Mouse (Mus musculus) frontal cortex, postnatal 14 days (tissue): ENCODE data around the gene Lrpprc.

ENCODE experiments used
- DNase-seq, 2 experiments: peaks; one replicate each; pipeline ENCODE4 v3.0.0; 2022; ENCODE audit warnings: low spot score in 2 of 2

The Lrpprc gene

DNA sequence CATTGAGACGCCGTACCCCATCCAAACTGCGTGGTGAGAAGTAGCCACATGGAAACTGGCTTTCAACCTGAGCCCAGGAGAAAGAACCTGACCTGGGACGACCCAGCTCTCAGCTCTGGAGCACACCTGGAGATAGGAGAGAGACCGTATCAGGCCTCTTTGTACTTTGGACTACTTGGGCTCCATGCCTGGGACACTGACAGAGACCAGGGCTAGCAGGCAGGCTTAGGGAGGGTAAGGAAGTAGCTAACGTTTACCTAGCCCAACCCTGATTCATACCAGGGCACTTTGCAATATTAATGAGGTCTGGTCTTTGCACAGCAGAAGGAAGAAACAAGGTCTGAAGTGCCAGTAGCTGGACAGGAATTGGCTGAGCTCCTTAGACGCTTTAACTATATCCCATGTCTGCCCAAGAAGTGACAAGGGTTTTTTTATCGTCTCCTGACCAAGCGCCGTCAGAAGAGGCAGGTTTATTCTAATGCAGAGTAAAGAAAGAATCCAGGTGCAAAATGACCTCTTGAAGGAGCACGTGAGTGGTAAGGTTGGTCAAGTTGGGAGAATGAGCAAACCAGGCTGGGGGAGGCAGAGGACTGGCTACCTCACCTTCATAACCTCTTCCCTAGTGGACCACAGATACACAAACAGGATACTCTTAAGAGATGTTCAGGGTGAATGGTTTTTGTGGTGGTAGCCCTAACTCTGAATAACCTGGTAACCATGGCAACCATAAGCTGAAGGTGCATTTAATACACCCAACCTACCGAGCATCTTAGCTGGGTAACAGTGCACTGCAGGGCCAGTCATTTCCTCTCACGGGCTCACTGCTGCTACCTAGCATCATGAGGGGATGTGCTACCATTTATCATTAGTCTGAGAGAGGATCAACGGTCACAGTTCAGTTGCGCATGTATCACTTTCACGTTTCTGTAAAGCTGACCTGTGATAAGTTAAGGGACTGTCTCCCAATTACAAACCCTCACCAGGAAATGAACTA lies 117.9 kb downstream of the Lrpprc start:
- no peak for DNase-seq

GRCm38 (mm10) chr17:84667848-84668247 lies 122.7 kb downstream of the Lrpprc start:
- no peak for DNase-seq

DNA sequence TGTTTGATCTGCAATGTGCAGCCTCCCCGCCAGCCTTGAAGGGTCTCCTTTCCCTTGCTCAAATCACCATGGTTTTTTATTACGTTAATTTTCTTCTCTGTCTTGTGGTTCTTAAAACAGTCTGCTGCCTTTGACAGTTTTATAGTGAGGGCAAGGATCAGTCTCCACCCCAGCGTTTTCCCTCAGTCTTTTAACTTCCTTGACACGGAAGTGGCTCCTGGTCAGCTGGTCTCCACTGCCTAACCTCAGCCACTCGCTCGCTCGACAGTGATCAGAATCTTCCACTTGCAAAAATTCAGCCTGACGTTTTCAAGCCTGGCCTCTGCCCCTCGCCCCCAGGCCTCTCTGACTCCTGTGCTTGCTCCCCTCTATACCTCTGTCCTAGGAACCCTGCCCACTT lies 124.9 kb downstream of the Lrpprc start:
- DNase-seq: no peak

- no peak for DNase-seq
These were observed 125.5 kb downstream of the Lrpprc start for GRCm38 (mm10) chr17:84665053-84665452.

DNA sequence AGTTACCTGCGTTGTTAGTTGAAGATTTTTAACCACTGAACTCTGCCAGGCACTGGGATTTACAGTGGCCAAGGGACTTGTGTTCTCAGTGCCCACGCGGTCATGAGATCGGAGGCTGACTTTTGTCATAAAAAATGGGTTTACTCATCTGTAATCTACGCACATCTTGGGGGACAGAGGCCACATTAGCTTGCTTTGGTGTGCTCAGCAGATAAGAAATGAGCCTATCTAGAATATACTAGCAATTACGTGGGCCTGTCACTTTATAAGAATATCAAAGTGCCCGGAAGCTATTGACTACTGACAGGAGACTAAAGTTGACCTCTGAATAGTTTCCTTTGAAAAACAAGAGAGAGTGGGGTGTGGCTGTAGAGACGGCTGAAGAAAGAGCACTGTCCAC lies 131.6 kb downstream of the Lrpprc start:
- DNase-seq: no peak

GRCm38 (mm10) chr17:84658195-84658594 lies 132.4 kb downstream of the Lrpprc start:
- DNase-seq: no peak

DNA sequence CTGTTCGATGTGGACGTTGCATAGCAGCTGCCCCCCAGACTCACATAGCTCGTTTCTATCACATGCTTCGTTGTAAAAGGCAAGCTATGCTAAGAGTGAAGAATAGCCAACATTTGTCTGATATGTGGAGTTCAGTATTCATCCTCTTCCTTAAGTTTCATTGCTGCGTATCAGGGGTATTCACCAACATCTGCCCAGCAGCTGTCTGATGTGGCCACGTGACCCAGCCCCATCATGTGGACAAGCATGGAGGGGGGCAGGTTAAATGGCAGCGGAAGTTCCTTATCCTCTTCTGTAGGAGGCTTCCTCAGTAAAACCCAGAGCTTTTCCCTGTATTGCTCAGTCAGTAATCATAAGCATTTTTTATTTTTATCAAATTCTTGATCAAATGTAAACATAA lies 132.8 kb downstream of the Lrpprc start:
- no peak for DNase-seq

DNA sequence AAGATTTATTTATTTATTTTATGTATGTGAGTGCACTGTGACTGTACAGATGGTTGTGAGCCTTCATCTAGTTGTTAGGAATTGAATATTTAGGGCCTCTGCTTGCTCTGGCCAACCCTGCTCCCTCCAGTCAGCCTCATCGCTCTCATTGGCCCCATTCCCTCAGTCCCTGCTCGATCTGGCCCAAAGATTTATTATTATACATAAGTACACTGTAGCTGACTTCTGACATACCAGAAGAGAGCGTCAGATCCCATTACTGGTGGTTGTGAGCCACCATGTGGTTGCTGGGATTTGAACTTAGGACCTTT lies 133.2 kb downstream of the Lrpprc start:
- DNase-seq: no peak

DNA sequence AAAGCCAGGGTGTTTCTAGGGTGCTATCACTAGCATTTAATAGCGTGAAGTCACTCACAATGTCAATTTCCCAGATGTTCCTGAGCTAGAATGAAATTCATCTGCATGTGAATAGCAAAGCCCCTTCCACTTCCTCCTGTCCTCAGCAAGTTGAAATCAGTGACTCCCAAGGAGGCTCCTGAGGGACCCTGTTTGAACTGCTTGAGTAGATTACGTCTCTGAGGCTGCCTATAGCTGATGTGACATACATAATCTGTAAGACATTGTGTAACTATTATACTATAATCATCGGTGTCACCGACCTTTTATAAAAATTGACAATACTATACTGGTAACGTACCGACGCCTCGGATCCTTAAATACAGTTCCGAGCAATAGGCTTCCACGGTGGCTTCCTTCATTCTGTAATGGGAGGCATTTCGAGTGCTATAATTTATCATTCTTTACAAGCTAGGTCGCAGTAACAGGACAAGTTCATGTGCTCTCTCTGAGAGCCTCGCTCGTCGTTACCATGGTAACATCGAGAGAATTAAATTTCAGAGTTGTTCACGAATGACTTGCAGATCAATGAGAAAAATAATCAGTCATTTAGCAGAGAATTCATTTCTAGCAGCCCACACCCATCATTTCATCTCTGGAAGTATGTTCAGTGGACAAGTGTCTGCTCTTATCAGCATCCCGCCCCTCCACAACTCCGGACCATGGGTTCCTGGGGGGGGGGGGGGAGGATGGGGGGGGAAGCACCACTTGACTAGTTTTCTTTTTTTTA lies 133.8 kb downstream of the Lrpprc start:
- no peak for DNase-seq

DNA sequence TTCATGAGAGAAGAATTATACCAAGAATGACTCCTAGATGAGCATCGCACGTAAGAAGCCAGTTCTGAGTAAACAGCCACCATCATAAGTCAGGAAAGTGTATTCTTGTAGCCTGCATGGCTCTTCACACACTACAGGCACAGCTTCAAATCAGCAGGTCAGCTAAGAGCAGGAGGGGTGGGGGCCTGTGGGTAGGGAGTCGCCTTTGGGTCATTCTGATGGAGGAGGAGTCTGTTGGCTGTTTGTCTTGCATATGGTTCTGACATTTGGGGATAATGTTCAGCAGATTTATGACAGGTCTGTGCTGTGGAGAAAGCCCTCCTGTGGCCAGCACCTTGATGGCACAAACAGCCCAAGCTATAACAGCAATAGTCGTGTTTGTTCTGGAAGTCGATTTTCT lies 134.4 kb downstream of the Lrpprc start:
- no peak for DNase-seq
